Mouse (Mus musculus) layer of hippocampus, adult 2 months (tissue): ENCODE measurements around the gene Eif2s3x. TPM values are rescaled to one million over a fixed set of nuclear protein-coding genes. Genes with fewer than 3 reads are reported as not detected.

ENCODE experiments used
- DNase-seq, 2 experiments: peaks; one replicate each; pipeline ENCODE4 v3.0.0; 2022; ENCODE audit warnings: low spot score in 2 of 2
- H3K27ac ChIP-seq: fragments of 200-600 bp; 2 replicates; pipeline ENCODE4 v1.8.1; 2022
- H3K4me3 ChIP-seq: fragments of 200-600 bp; 2 replicates; pipeline ENCODE4 v1.8.1; 2022; ENCODE audit warnings: mild to moderate bottlenecking
- CTCF ChIP-seq: fragments of 200-600 bp; conservative IDR thresholded peaks from 2 replicates; pipeline ENCODE4 v1.8.1; 2022; ENCODE audit warnings: antibody characterized with exemption, mild to moderate bottlenecking, moderate library complexity
- total RNA-seq, 2 experiments: library from RNA; stranded (reverse); gene quantifications; 2 replicates each; pipeline ENCODE4 v1.2.3; 2021

Eif2s3x gene
- total RNA-seq, 2 experiments from 2014 or later: 102 to 159 TPM

GRCm38 (mm10) chrX:94177715-94178340, 34.8 kb downstream of the Eif2s3x start:
- peak overlapping the region; percentile 90 for H3K27ac ChIP-seq
- H3K4me3 ChIP-seq: peak overlapping the region; percentile 56
- DNase-seq: peak; percentile 84 to 97
- TF ChIP-seq CTCF: no peak

GRCm38 (mm10) chrX:94169348-94169747, 43.3 kb downstream of the Eif2s3x start:
- DNase-seq: no peak
- Histone ChIP-seq H3K27ac (no peak overlapping the region), H3K4me3 (no peak overlapping the region)
- no peak for TF ChIP-seq CTCF

GRCm38 (mm10) chrX:94152251-94152830, 60.3 kb downstream of the Eif2s3x start:
- TF ChIP-seq CTCF: no peak
- Histone ChIP-seq H3K4me3 (no peak overlapping the region), H3K27ac (no peak overlapping the region)
- no peak for DNase-seq

GRCm38 (mm10) chrX:94150471-94150870, 62.2 kb downstream of the Eif2s3x start:
- TF ChIP-seq CTCF: no peak
- Histone ChIP-seq H3K4me3 (no peak overlapping the region), H3K27ac (no peak overlapping the region)
- no peak for DNase-seq

GRCm38 (mm10) chrX:94142004-94142771, 70.5 kb downstream of the Eif2s3x start:
- H3K4me3 ChIP-seq: no peak overlapping the region
- DNase-seq: no peak
- H3K27ac ChIP-seq: no peak overlapping the region
- no peak for TF ChIP-seq CTCF

- no peak overlapping the region for H3K4me3 ChIP-seq
- H3K27ac ChIP-seq: no peak overlapping the region
- TF ChIP-seq CTCF: no peak
- DNase-seq: no peak
These were observed 72.6 kb downstream of the Eif2s3x start for GRCm38 (mm10) chrX:94140080-94140479.

Other genes starting within 250 kb of the Eif2s3x start
- not detected for gene AU015836, start 244.2 kb downstream of the Eif2s3x start, total RNA-seq
- gene Zfx, start 89.2 kb downstream of the Eif2s3x start, total RNA-seq: 10 to 100 TPM; 34.2 to 38.4 TPM
- 10 to 100 TPM; 25.9 to 26.7 TPM for gene Klhl15, start 21.7 kb upstream of the Eif2s3x start, total RNA-seq
- under 1 TPM; 0.26 to 0.37 TPM for gene Fam90a1b, start 153.9 kb upstream of the Eif2s3x start, total RNA-seq
- 10 to 100 TPM; 54.3 to 74.0 TPM for gene Apoo, start 154.3 kb upstream of the Eif2s3x start, total RNA-seq